Mouse (Mus musculus): ENCODE measurements around the gene Pa2g4.

DNA sequence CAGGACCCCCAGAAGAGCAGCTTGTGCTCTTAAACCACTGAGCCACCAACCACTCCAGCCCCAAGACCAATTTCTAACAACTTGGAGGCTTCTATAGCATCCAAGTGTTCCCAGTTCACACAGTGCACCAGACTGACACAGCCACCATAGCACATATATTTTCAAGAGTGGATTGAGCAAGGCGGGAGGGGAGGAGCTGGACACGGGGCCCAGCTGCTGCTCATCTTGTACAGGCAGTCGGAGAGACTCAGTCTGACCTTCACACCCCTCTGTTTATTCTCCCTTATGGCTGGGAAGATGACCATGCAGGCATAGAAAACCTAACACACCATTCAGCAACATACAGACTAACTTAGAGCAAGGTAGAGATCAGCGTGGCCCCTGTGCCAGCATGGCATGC, 56.0 kb downstream of the Pa2g4 start:
- no peak for TF ChIP-seq POLR2A (IDR thresholded peaks at IDR 0.05; ENCODE audit: extremely low read depth, insufficient read depth, low read length)
- TF ChIP-seq CTCF (IDR thresholded peaks at IDR 0.05; ENCODE audit: extremely low read depth, insufficient read depth, low read length): no peak
